Mouse (Mus musculus) olfactory bulb, adult 2 months (tissue): ENCODE data around the gene Magi2. TPM values are rescaled to one million over a fixed set of nuclear protein-coding genes. Genes with fewer than 3 reads are reported as not detected.

Experiments used
- H3K27ac ChIP-seq: fragments of 200-500 bp; 2 replicates; pipeline ENCODE4 v1.5.1; 2012; ENCODE audit warnings: low read depth, low read length; ENCODE audit not compliant: insufficient read depth
- H3K4me1 ChIP-seq: fragments of 200-500 bp; 2 replicates; pipeline ENCODE4 v1.6.1; 2012; ENCODE audit warnings: low read length; ENCODE audit not compliant: control insufficient read depth, insufficient read depth
- H3K4me3 ChIP-seq: fragments of 200-500 bp; 2 replicates; pipeline ENCODE4 v1.5.1; 2012; ENCODE audit warnings: mild to moderate bottlenecking, low read depth, low read length, moderate library complexity; ENCODE audit not compliant: insufficient read depth
- CTCF ChIP-seq: fragments of 200-500 bp; IDR thresholded peaks from 2 replicates; pipeline ENCODE4 v1.5.1; 2012; ENCODE audit warnings: low read depth, mild to moderate bottlenecking, low read length, moderate library complexity; ENCODE audit not compliant: insufficient read depth
- POLR2A ChIP-seq: fragments of 200-500 bp; IDR thresholded peaks from 2 replicates; pipeline ENCODE4 v1.6.1; 2012; ENCODE audit warnings: mild to moderate bottlenecking, low read depth, low read length, moderate library complexity; ENCODE audit not compliant: insufficient read depth
- WGBS: fragments of 180-500 bp; shearing (Covaris S2); methylation state at CpG from one replicate; pipeline ENCODE4 v1.1.7; 2018; 5-methylcytosine and 5-hydroxymethylcytosine counted together
- polyA plus RNA-seq: library from polyadenylated mRNA; stranded (reverse); fragments of >200 nt; gene quantifications from 2 replicates; pipeline ENCODE4 v1.2.4, GENCODE M21; 2012; ENCODE audit warnings: low replicate concordance; ENCODE audit not compliant: missing spikeins, insufficient read depth, insufficient read length

Magi2 gene
- polyA plus RNA-seq, 1 experiment: not detected

- no peaks in the 10 kb centered on the region for H3K4me1 ChIP-seq
- WGBS: 51% methylated on average over 2 of the region's 2 CpGs
- no peak overlapping the region for H3K27ac ChIP-seq
- no peak for TF ChIP-seq POLR2A
- TF ChIP-seq CTCF: no peak
- no peak overlapping the region for H3K4me3 ChIP-seq
These were observed 724.3 kb downstream of the Magi2 start for GRCm38 (mm10) chr5:19951102-19951501.

DNA sequence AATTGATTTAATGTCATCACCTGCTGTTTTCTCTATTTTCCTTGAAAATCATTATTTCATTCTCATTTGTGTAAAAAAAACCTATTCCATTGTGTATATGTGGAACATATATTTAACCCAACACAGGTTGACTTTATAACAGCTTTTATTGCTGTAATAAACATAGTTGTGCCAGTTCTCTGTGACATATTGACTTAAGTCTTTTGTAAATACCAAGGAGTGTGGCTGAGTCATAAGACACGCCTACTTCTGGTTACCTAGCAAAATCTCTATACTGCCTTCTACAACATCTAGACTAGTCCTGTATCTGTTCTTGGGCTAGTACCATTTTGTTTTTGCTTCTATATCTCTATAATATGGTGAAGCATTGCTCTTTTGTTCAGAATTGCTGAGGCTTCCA lies 737.3 kb downstream of the Magi2 start:
- no peak overlapping the region for H3K27ac ChIP-seq
- 89% methylated on average over 1 of the region's 1 CpGs for WGBS
- H3K4me1 ChIP-seq: no peaks in the 10 kb centered on the region
- no peak overlapping the region for H3K4me3 ChIP-seq
- TF ChIP-seq POLR2A (no peak), CTCF (no peak)

- WGBS: 95% methylated on average over 2 of the region's 2 CpGs
- Histone ChIP-seq H3K4me1 (no peaks in the 10 kb centered on the region), H3K27ac (no peak overlapping the region), H3K4me3 (no peak overlapping the region)
- TF ChIP-seq CTCF (no peak), POLR2A (no peak)
These were observed 745.9 kb downstream of the Magi2 start for GRCm38 (mm10) chr5:19972736-19973135.

- no peak overlapping the region for H3K4me3 ChIP-seq
- WGBS: 95% methylated on average over 3 of the region's 3 CpGs
- no peaks in the 10 kb centered on the region for H3K4me1 ChIP-seq
- H3K27ac ChIP-seq: no peak overlapping the region
- TF ChIP-seq CTCF (no peak), POLR2A (no peak)
These were observed 747.0 kb downstream of the Magi2 start for GRCm38 (mm10) chr5:19973852-19974251.

- Histone ChIP-seq H3K4me3 (no peak overlapping the region), H3K4me1 (no peaks in the 10 kb centered on the region), H3K27ac (no peak overlapping the region)
- TF ChIP-seq POLR2A (no peak), CTCF (no peak)
- WGBS: 79% methylated on average over 6 of the region's 6 CpGs
These were observed 754.7 kb downstream of the Magi2 start for GRCm38 (mm10) chr5:19981518-19981917.

DNA sequence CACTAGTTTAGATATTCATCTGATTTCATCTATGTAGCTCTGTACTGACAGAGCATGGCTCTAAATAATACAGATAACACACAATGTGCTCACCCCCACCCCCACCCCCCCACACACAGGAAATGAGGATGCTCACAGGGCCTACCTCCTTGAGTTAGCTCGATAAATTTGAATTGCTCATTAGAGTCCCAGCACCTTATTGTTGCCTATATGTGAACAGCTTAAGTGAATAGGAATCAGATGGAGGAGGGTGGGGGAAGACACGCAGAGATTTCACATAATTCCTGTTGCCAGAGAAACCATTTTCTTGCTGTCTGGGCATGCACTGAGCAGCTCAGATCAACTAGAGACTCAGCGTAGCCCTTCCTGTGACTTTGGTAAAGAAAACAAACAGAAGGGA lies 755.2 kb downstream of the Magi2 start:
- H3K4me1 ChIP-seq: no peaks in the 10 kb centered on the region
- no peak overlapping the region for H3K27ac ChIP-seq
- WGBS: 28% methylated on average over 3 of the region's 3 CpGs
- H3K4me3 ChIP-seq: no peak overlapping the region
- TF ChIP-seq CTCF (no peak), POLR2A (no peak)

DNA sequence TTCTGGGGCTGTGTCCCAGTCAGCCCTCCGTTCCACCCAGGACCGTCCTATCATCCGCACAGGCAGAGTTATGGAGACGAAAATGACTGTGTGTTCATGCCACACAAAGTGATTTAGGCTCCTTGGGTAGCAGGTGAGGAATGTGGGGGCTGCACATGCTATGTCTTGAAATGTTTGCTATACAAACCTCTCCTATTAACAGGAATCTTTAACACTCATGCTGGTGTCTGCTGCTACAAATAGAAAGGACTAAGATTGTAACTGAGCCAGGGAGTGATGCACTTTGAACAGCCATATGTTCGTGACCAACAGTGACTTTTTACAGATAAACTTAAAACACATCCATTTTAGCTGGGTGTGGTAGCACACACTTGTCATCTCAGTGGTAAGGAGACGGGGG lies 772.6 kb downstream of the Magi2 start:
- H3K4me3 ChIP-seq: no peak overlapping the region
- H3K27ac ChIP-seq: no peak overlapping the region
- WGBS: 81% methylated on average over 6 of the region's 6 CpGs
- TF ChIP-seq POLR2A (no peak), CTCF (no peak)
- 0 out of 2 replicates have a peak, but pooled peaks cover 2% of the 10 kb centered on the region for H3K4me1 ChIP-seq

DNA sequence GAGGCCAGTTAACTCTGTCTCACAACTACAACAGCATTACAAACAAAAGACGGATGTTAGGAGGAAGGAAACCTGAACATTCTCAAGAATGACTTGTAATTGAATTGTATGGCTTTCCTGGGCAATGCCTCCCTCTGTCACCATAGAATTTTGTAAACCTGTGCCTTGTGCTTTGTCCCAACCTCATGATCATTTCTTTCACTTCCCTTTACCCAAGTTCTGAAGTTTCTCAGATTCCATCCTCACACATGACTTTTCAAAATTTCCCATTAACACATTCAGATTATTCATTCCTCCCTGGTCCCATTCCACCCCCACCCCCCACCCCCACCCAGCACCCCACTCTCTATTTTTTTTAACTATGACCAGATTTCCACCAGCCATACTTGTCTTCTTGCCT lies 773.1 kb downstream of the Magi2 start:
- 0 out of 2 replicates have a peak, but pooled peaks cover 2% of the 10 kb centered on the region for H3K4me1 ChIP-seq

DNA sequence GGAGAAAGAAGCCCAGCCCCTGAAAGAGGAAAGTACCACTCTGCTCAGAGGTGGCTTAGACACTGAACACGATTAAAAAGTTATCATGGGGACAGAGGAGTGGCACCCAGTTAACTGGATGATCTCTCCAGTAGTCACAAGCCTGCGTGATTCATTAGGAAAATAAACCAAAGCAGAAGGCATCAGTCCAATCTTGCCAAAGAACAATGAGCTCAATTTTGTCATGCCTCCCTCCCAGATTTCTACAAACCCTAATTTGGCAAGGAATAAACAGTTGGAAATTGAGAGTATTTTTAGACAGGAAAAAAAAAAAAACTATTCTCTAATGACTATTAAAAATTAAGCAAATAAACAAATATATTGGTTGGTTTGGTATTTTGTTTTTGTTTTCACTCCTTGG lies 779.8 kb downstream of the Magi2 start:
- 28% methylated on average over 2 of the region's 2 CpGs for WGBS

More for the DNA sequence above, 773.1 kb downstream of the Magi2 start:
- H3K27ac ChIP-seq: no peak overlapping the region
- TF ChIP-seq CTCF (no peak), POLR2A (no peak)
- H3K4me3 ChIP-seq: no peak overlapping the region
- 90% methylated on average over 1 of the region's 1 CpGs for WGBS

GRCm38 (mm10) chr5:20007246-20007645 lies 780.4 kb downstream of the Magi2 start:
- TF ChIP-seq CTCF (no peak), POLR2A (no peak)
- no peak overlapping the region for H3K4me3 ChIP-seq
- H3K4me1 ChIP-seq: no peaks in the 10 kb centered on the region
- H3K27ac ChIP-seq: no peak overlapping the region
- 85% methylated on average over 8 of the region's 8 CpGs for WGBS

More for the DNA sequence above, 779.8 kb downstream of the Magi2 start:
- Histone ChIP-seq H3K4me1 (no peaks in the 10 kb centered on the region), H3K4me3 (no peak overlapping the region), H3K27ac (no peak overlapping the region)
- TF ChIP-seq CTCF: no peak
